Mouse (Mus musculus): Measurements from ENCODE around the gene Gm20458.

GRCm38 (mm10) chr2:164457942-164458341 is 2.8 kb upstream of the Gm20458 start:
- TF ChIP-seq CTCF (IDR thresholded peaks at IDR 0.05; ENCODE audit: low read depth) (no peak), EP300 (IDR thresholded peaks at IDR 0.05; ENCODE audit: low read depth) (peak; percentile 16; the same call in 1 of the 2 replicates)

Data from liver, postnatal 0 days (tissue).